Mouse (Mus musculus) embryonic facial prominence, embryonic 14.5 days (tissue): Measurements from ENCODE around the gene Elp6. TPM values are rescaled to one million over a fixed set of nuclear protein-coding genes. Genes with fewer than 3 reads are reported as not detected.

ENCODE experiments used
- ATAC-seq: fragments of 200-750 bp; cut with Nextera tagmentation; 2 replicates; pipeline ENCODE4 v1.8.0; 2017; ENCODE audit warnings: low read depth, moderate number of reproducible peaks, moderate TSS enrichment
- DNase-seq: peaks from one replicate; pipeline ENCODE4 v3.0.0-alpha.2; 2015; ENCODE audit warnings: low spot score
- H3K27ac ChIP-seq: fragments of 300-500 bp; sonication (generic); replicated peaks from 2 replicates; pipeline ENCODE4 v1.5.1; 2014; ENCODE audit warnings: low read depth, mild to moderate bottlenecking, low read length, moderate library complexity
- H3K27me3 ChIP-seq: fragments of 300-500 bp; sonication (generic); replicated peaks from 2 replicates; pipeline ENCODE4 v1.6.1; 2014; ENCODE audit warnings: low read length; ENCODE audit not compliant: control insufficient read depth, insufficient read depth
- H3K36me3 ChIP-seq: fragments of 300-500 bp; sonication (generic); 2 replicates; pipeline ENCODE4 v1.6.1; 2014; ENCODE audit warnings: low read length, mixed read lengths; ENCODE audit not compliant: control insufficient read depth, insufficient read depth
- H3K4me1 ChIP-seq: fragments of 300-500 bp; sonication (generic); 2 replicates; pipeline ENCODE4 v1.6.1; 2014; ENCODE audit warnings: antibody characterized with exemption, low read length; ENCODE audit not compliant: control insufficient read depth, insufficient read depth
- H3K4me2 ChIP-seq: fragments of 300-500 bp; sonication (generic); 2 replicates; pipeline ENCODE4 v1.6.1; 2014; ENCODE audit warnings: low read depth, mild to moderate bottlenecking, low read length, moderate library complexity, mixed read lengths
- H3K4me3 ChIP-seq: fragments of 300-500 bp; sonication (generic); 2 replicates; pipeline ENCODE4 v1.5.1; 2014; ENCODE audit warnings: low read depth, mild to moderate bottlenecking, low read length
- H3K9ac ChIP-seq: fragments of 300-500 bp; sonication (generic); 2 replicates; pipeline ENCODE4 v1.6.1; 2014; ENCODE audit warnings: low read depth, mild to moderate bottlenecking, low read length, moderate library complexity, mixed read lengths
- H3K9me3 ChIP-seq: fragments of 300-500 bp; sonication (generic); 2 replicates; pipeline ENCODE4 v1.6.1; 2016; ENCODE audit warnings: low read length; ENCODE audit not compliant: control insufficient read depth
- WGBS: fragments of 180-500 bp; shearing (Covaris S2); extraction: QIAGEN DNeasy Blood & Tissue Kit; methylation state at CpG from one replicate; pipeline ENCODE4 v1.1.7; 2014; 5-methylcytosine and 5-hydroxymethylcytosine counted together
- polyA plus RNA-seq: library from polyadenylated mRNA; unstranded; fragments of >200 nt; fragmentation: Nextera tagmentation; extraction: Ambion mirVana; gene quantifications from 2 replicates; pipeline ENCODE4 v1.2.1, GENCODE M21; 2014

Elp6 gene
- 17.7 and 21.5 TPM in 2 replicates for polyA plus RNA-seq

- Histone ChIP-seq H3K36me3 (peaks cover 7% of the 10 kb centered on the region), H3K4me3 (peak within 1 kb of the TSS; percentile 60), H3K9me3 (0 out of 2 replicates have a peak, but pooled peaks cover 4% of the 10 kb centered on the region), H3K9ac (peak within 1 kb of the TSS; percentile 84), H3K4me2 (peak within 1 kb of the TSS; percentile 84), H3K27ac (peak within 1 kb of the TSS; percentile 95), H3K27me3 (no peaks in the 10 kb centered on the region), H3K4me1 (peaks cover 5% of the 10 kb centered on the region; the same call in 1 of the 2 replicates)
- ATAC-seq (peak; percentile 99), DNase-seq (peak; percentile 98)
- WGBS = under 1% methylated on average over 43 of the region's 46 CpGs
These were observed at the start of gene Elp6 for GRCm38 (mm10) chr9:110304969-110305651. Gene Elp6, plus strand, starts transcription at chr9:110305173.

- ATAC-seq = peak; percentile 80; the same call in 1 of the 2 replicates
- no peaks in the 10 kb centered on the region for H3K9me3 ChIP-seq
- no peaks in the 10 kb centered on the region for H3K36me3 ChIP-seq
- WGBS = 76% methylated on average over 15 of the region's 15 CpGs
- H3K4me1 ChIP-seq = peaks cover under 1% of the 10 kb centered on the region
- H3K4me3 ChIP-seq = no peak overlapping the region
- H3K4me2 ChIP-seq = no peak overlapping the region
- H3K27ac ChIP-seq = no peak overlapping the region
- H3K9ac ChIP-seq = no peak overlapping the region
- DNase-seq = peak; percentile 63
- H3K27me3 ChIP-seq = no peaks in the 10 kb centered on the region
These were observed 49.5 kb upstream of the Elp6 start for GRCm38 (mm10) chr9:110255407-110256019.

- H3K9ac ChIP-seq = no peak overlapping the region
- WGBS = 73% methylated on average over 6 of the region's 6 CpGs
- ATAC-seq (no peak), DNase-seq (no peak)
- no peaks in the 10 kb centered on the region for H3K4me1 ChIP-seq
- no peak overlapping the region for H3K4me3 ChIP-seq
- H3K4me2 ChIP-seq = no peak overlapping the region
- H3K9me3 ChIP-seq = no peaks in the 10 kb centered on the region
- H3K36me3 ChIP-seq = no peaks in the 10 kb centered on the region
- H3K27ac ChIP-seq = no peak overlapping the region
- no peaks in the 10 kb centered on the region for H3K27me3 ChIP-seq
These were observed 46.3 kb upstream of the Elp6 start for GRCm38 (mm10) chr9:110258646-110259045.

- DNase-seq = no peak
- Histone ChIP-seq H3K27me3 (no peaks in the 10 kb centered on the region), H3K9me3 (no peaks in the 10 kb centered on the region), H3K9ac (no peak overlapping the region), H3K4me3 (no peak overlapping the region), H3K4me1 (no peaks in the 10 kb centered on the region), H3K4me2 (no peak overlapping the region), H3K36me3 (no peaks in the 10 kb centered on the region), H3K27ac (no peak overlapping the region)
- WGBS = 74% methylated on average over 3 of the region's 3 CpGs
- ATAC-seq = no peak
These were observed 45.9 kb upstream of the Elp6 start for GRCm38 (mm10) chr9:110259118-110259517.

- ATAC-seq (no peak), DNase-seq (no peak)
- H3K4me2 ChIP-seq = no peak overlapping the region
- 87% methylated on average over 8 of the region's 8 CpGs for WGBS
- no peaks in the 10 kb centered on the region for H3K36me3 ChIP-seq
- no peak overlapping the region for H3K9ac ChIP-seq
- H3K4me1 ChIP-seq = no peaks in the 10 kb centered on the region
- no peak overlapping the region for H3K27ac ChIP-seq
- H3K4me3 ChIP-seq = no peak overlapping the region
- no peaks in the 10 kb centered on the region for H3K9me3 ChIP-seq
- H3K27me3 ChIP-seq = no peaks in the 10 kb centered on the region
These were observed 41.8 kb upstream of the Elp6 start for GRCm38 (mm10) chr9:110263181-110263580.

GRCm38 (mm10) chr9:110264991-110265390, 40.0 kb upstream of the Elp6 start:
- Histone ChIP-seq H3K4me3 (no peak overlapping the region), H3K9me3 (no peaks in the 10 kb centered on the region), H3K4me1 (no peaks in the 10 kb centered on the region), H3K27ac (no peak overlapping the region), H3K9ac (no peak overlapping the region), H3K36me3 (no peaks in the 10 kb centered on the region), H3K27me3 (no peaks in the 10 kb centered on the region), H3K4me2 (no peak overlapping the region)
- WGBS = 81% methylated on average over 9 of the region's 9 CpGs
- ATAC-seq (no peak), DNase-seq (no peak)

- ATAC-seq (no peak), DNase-seq (no peak)
- Histone ChIP-seq H3K9me3 (no peaks in the 10 kb centered on the region), H3K4me2 (no peak overlapping the region), H3K36me3 (no peaks in the 10 kb centered on the region), H3K27me3 (no peaks in the 10 kb centered on the region), H3K27ac (no peak overlapping the region), H3K9ac (no peak overlapping the region), H3K4me3 (no peak overlapping the region), H3K4me1 (no peaks in the 10 kb centered on the region)
- 83% methylated on average over 10 of the region's 10 CpGs for WGBS
These were observed 36.6 kb upstream of the Elp6 start for GRCm38 (mm10) chr9:110268416-110268815.

- H3K4me2 ChIP-seq = no peak overlapping the region
- H3K27ac ChIP-seq = no peak overlapping the region
- ATAC-seq = no peak
- no peaks in the 10 kb centered on the region for H3K9me3 ChIP-seq
- DNase-seq = no peak
- WGBS = 93% methylated on average over 3 of the region's 3 CpGs
- no peak overlapping the region for H3K4me3 ChIP-seq
- no peaks in the 10 kb centered on the region for H3K27me3 ChIP-seq
- no peaks in the 10 kb centered on the region for H3K4me1 ChIP-seq
- no peak overlapping the region for H3K9ac ChIP-seq
- H3K36me3 ChIP-seq = no peaks in the 10 kb centered on the region
These were observed 32.6 kb upstream of the Elp6 start for GRCm38 (mm10) chr9:110272330-110272729.

- WGBS = 52% methylated on average over 3 of the region's 4 CpGs
These were observed 31.5 kb upstream of the Elp6 start for GRCm38 (mm10) chr9:110273507-110273906.

More at GRCm38 (mm10) chr9:110273507-110273906, 31.5 kb upstream of the Elp6 start:
- Histone ChIP-seq H3K4me3 (no peak overlapping the region), H3K4me1 (no peaks in the 10 kb centered on the region), H3K27me3 (no peaks in the 10 kb centered on the region), H3K9ac (no peak overlapping the region), H3K4me2 (no peak overlapping the region), H3K9me3 (no peaks in the 10 kb centered on the region), H3K27ac (no peak overlapping the region), H3K36me3 (no peaks in the 10 kb centered on the region)
- no peak for DNase-seq
- ATAC-seq = no peak
